Mouse (Mus musculus): ENCODE data around the gene Dusp22. TPM values are rescaled to one million over a fixed set of nuclear protein-coding genes. Genes with fewer than 3 reads are reported as not detected.

The Dusp22 gene
- total and polyA plus RNA-seq, 2 experiments = 11.1 to 14.5 TPM

- TF ChIP-seq POLR2A (IDR thresholded peaks at IDR 0.05; ENCODE audit: extremely low read depth, insufficient read depth, low read length) (no peak), CTCF (IDR thresholded peaks at IDR 0.05; ENCODE audit: low read depth, low read length) (no peak)
- Histone ChIP-seq H3K27ac (replicated peaks; ENCODE audit: insufficient read depth, low read depth, low read length) (no peak overlapping the region), H3K4me1 (ENCODE audit: control insufficient read depth, insufficient read depth, low read length) (peaks cover 3% of the 10 kb centered on the region), H3K79me2 (ENCODE audit: control insufficient read depth, insufficient read depth, low read length) (no peaks in the 10 kb centered on the region), H3K9ac (ENCODE audit: low read depth, low read length) (no peak overlapping the region), H3K4me3 (ENCODE audit: insufficient read depth, low read depth, low read length) (no peak overlapping the region), H3K27me3 (ENCODE audit: control insufficient read depth, insufficient read depth, low read length) (no peaks in the 10 kb centered on the region), H3K36me3 (ENCODE audit: control insufficient read depth, insufficient read depth, low read length) (peaks cover 2% of the 10 kb centered on the region; the same call in 1 of the 2 replicates)
- peak; percentile 26 for DNase-seq (ENCODE audit: extremely low read depth, low read depth, low spot score)
- 75% methylated on average over 9 of the region's 9 CpGs for WGBS
Measured at GRCm38 (mm10) chr13:30691441-30692292, 31.9 kb downstream of the Dusp22 start.

GRCm38 (mm10) chr13:30692644-30693385 is 33.0 kb downstream of the Dusp22 start:
- no peak for TF ChIP-seq POLR2A (IDR thresholded peaks at IDR 0.05; ENCODE audit: extremely low read depth, insufficient read depth, low read length)
- no peak for TF ChIP-seq CTCF (IDR thresholded peaks at IDR 0.05; ENCODE audit: low read depth, low read length)
- H3K4me3 ChIP-seq (ENCODE audit: insufficient read depth, low read depth, low read length) = no peak overlapping the region
- no peaks in the 10 kb centered on the region for H3K27me3 ChIP-seq (ENCODE audit: control insufficient read depth, insufficient read depth, low read length)
- H3K79me2 ChIP-seq (ENCODE audit: control insufficient read depth, insufficient read depth, low read length) = no peaks in the 10 kb centered on the region
- H3K4me1 ChIP-seq (ENCODE audit: control insufficient read depth, insufficient read depth, low read length) = peaks cover 3% of the 10 kb centered on the region
- no peak overlapping the region for H3K27ac ChIP-seq (replicated peaks; ENCODE audit: insufficient read depth, low read depth, low read length)
- H3K36me3 ChIP-seq (ENCODE audit: control insufficient read depth, insufficient read depth, low read length) = peaks cover 11% of the 10 kb centered on the region
- no peak for DNase-seq (ENCODE audit: extremely low read depth, low read depth, low spot score)
- H3K9ac ChIP-seq (ENCODE audit: low read depth, low read length) = no peak overlapping the region
- 95% methylated on average over 7 of the region's 7 CpGs for WGBS

- Histone ChIP-seq H3K27ac (replicated peaks; ENCODE audit: insufficient read depth, low read depth, low read length) (no peak overlapping the region), H3K79me2 (ENCODE audit: control insufficient read depth, insufficient read depth, low read length) (no peaks in the 10 kb centered on the region), H3K4me1 (ENCODE audit: control insufficient read depth, insufficient read depth, low read length) (peaks cover 3% of the 10 kb centered on the region), H3K36me3 (ENCODE audit: control insufficient read depth, insufficient read depth, low read length) (peaks cover 18% of the 10 kb centered on the region), H3K4me3 (ENCODE audit: insufficient read depth, low read depth, low read length) (no peak overlapping the region), H3K27me3 (ENCODE audit: control insufficient read depth, insufficient read depth, low read length) (no peaks in the 10 kb centered on the region), H3K9ac (ENCODE audit: low read depth, low read length) (no peak overlapping the region)
- peak; percentile 53 for DNase-seq (ENCODE audit: extremely low read depth, low read depth, low spot score)
- no peak for TF ChIP-seq POLR2A (IDR thresholded peaks at IDR 0.05; ENCODE audit: extremely low read depth, insufficient read depth, low read length)
- no peak for TF ChIP-seq CTCF (IDR thresholded peaks at IDR 0.05; ENCODE audit: low read depth, low read length)
- 7% methylated on average over 1 of the region's 1 CpGs for WGBS
Measured at GRCm38 (mm10) chr13:30695232-30695631, 35.4 kb downstream of the Dusp22 start.

GRCm38 (mm10) chr13:30695890-30696289 is 36.1 kb downstream of the Dusp22 start:
- DNase-seq (ENCODE audit: extremely low read depth, low read depth, low spot score) = no peak
- no peak overlapping the region for H3K27ac ChIP-seq (replicated peaks; ENCODE audit: insufficient read depth, low read depth, low read length)
- no peak overlapping the region for H3K4me3 ChIP-seq (ENCODE audit: insufficient read depth, low read depth, low read length)
- TF ChIP-seq POLR2A (IDR thresholded peaks at IDR 0.05; ENCODE audit: extremely low read depth, insufficient read depth, low read length) = no peak
- TF ChIP-seq CTCF (IDR thresholded peaks at IDR 0.05; ENCODE audit: low read depth, low read length) = no peak
- no peaks in the 10 kb centered on the region for H3K79me2 ChIP-seq (ENCODE audit: control insufficient read depth, insufficient read depth, low read length)
- no peak overlapping the region for H3K9ac ChIP-seq (ENCODE audit: low read depth, low read length)
- H3K27me3 ChIP-seq (ENCODE audit: control insufficient read depth, insufficient read depth, low read length) = no peaks in the 10 kb centered on the region
- H3K4me1 ChIP-seq (ENCODE audit: control insufficient read depth, insufficient read depth, low read length) = peaks cover 3% of the 10 kb centered on the region
- H3K36me3 ChIP-seq (ENCODE audit: control insufficient read depth, insufficient read depth, low read length) = peaks cover 18% of the 10 kb centered on the region
- 90% methylated on average over 2 of the region's 2 CpGs for WGBS

- no peaks in the 10 kb centered on the region for H3K27me3 ChIP-seq (ENCODE audit: control insufficient read depth, insufficient read depth, low read length)
- no peaks in the 10 kb centered on the region for H3K79me2 ChIP-seq (ENCODE audit: control insufficient read depth, insufficient read depth, low read length)
- 90% methylated on average over 5 of the region's 5 CpGs for WGBS
- H3K36me3 ChIP-seq (ENCODE audit: control insufficient read depth, insufficient read depth, low read length) = peaks cover 16% of the 10 kb centered on the region
- H3K4me3 ChIP-seq (ENCODE audit: insufficient read depth, low read depth, low read length) = no peak overlapping the region
- peaks cover 3% of the 10 kb centered on the region for H3K4me1 ChIP-seq (ENCODE audit: control insufficient read depth, insufficient read depth, low read length)
- peak; percentile 28 for DNase-seq (ENCODE audit: extremely low read depth, low read depth, low spot score)
- H3K27ac ChIP-seq (replicated peaks; ENCODE audit: insufficient read depth, low read depth, low read length) = no peak overlapping the region
- no peak overlapping the region for H3K9ac ChIP-seq (ENCODE audit: low read depth, low read length)
- no peak for TF ChIP-seq CTCF (IDR thresholded peaks at IDR 0.05; ENCODE audit: low read depth, low read length)
- no peak for TF ChIP-seq POLR2A (IDR thresholded peaks at IDR 0.05; ENCODE audit: extremely low read depth, insufficient read depth, low read length)
Measured at GRCm38 (mm10) chr13:30697880-30698279, 38.1 kb downstream of the Dusp22 start.
